Mouse (Mus musculus) v-Abl transformed pro-B cells (cell line): ENCODE data around the gene Zfp128.
"Not testable (repeated sequence)": the region's sequence is repeated elsewhere in the genome, so short reads cannot be mapped to it uniquely, and the experiment has no call there.

Source experiments
- in situ Hi-C, 2 experiments: fragments of 400-800 bp; cut with MboI; formaldehyde crosslinking; loops; one replicate each; pipeline ENCODE4 v1.15.1; 2025; ENCODE audit not compliant: unreplicated experiment in 2 of 2

The Zfp128 gene

GRCm38 (mm10) chr7:12880911-12881660 lies at the start of gene Zfp128:
Zfp128 (plus strand) TSS chr7:12881177.
- in situ Hi-C loops = loop anchor here in 1 of 2 experiments (10.0 kb wide), 1 partner anchor 396 kb away; no protein-coding TSS in a partner anchor

DNA sequence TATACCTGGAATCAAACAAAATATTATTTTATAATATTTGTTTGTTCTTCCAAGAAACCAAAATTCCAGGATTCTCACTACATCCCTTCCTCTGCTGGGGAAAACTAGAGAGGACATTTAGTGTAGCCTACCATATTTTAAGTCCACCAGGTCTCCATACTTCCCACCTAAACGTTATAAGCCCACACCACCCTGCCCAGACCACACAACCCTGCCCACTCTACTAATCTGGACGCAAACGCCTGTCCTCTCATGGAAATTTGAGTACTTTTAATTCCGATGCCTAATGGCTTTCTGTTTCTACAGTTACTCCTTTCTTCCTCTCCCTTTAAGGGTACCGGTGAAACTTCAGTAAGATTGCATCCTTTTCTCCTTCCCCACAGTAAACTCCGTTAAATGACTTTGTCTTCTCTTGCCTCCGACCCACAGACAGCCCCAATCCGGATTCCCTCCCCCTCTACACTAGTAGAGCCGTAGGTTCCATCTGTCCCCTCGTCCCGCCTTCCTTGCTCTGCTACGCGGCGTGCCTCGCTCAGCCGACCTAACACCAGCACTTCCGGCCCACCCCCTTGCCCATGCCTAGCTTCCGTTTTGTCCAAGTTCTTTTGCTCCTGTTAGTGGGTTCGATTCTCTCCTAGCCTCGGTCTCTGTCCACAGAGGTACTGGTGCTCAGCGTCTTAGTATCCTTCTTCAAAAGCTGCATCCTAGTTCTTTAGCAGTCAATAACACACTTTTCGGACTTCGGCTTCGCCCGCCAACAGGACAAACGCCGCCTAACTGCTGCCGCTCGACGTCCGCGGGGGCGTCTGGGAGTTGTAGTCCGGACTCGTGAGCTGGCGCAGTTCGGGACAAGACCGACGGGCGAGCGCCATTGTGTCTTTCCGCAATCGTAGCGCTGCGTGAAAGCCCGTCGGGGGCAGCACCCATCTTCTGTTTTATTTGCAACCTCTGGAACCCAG lies 46.5 kb upstream of the Zfp128 start, which contains the start of gene Zfp110:
Gene Zfp110, plus strand, starts transcription at position 600 of the 959 bp plus-strand sequence.
- in situ Hi-C loops = loop anchor here (5.0 to 10.0 kb wide), 2 partner anchors 43 to 350 kb away; no protein-coding TSS in a partner anchor

DNA sequence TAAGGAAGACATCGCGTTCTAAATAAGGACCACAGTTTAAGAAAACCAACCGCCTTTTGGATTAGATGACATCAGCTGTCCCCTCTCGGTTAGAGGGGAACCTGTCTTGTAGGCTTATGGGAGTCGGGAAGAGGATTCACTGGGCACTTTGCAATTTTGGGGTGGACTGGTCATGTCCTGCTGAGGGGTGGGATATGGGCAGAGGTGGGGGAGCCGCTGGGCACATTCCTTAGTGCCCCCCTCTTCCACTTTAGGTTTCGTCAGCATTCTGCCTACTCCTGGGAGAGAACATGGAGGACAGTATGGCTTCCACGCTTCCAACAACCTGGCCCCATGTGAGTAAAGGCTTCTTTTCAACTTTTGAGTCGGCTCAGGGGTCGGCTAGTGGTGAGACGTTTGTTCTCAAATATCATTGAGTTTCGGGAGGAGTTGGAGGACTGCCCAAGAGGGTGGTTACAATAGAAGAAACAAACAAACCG lies 45.7 kb upstream of the Zfp128 start:
- in situ Hi-C loops = loop anchor here (5.0 to 10.0 kb wide), 2 partner anchors 42 to 350 kb away; no protein-coding TSS in a partner anchor

DNA sequence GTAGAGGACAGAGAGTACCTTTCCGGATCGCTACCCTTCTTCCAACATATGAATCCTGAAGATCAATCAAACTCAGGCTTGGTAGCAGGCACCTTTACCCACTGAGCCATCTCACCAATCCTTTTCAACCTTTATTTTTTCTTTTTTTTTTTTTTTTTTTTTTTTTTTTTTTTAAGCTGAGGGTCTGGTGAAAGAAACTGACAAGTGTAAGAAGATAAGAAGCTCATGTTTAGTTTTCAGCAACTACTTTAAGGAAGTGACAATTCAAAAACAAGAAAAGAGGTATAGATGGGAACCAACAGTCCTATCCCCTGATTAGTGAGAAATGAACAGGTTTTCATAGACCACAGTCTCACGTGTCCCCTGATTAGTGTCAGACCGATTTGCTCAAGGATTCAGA lies 45.2 kb upstream of the Zfp128 start:
- in situ Hi-C loops = loop anchor here (5.0 to 10.0 kb wide), 2 partner anchors 42 to 351 kb away; no protein-coding TSS in a partner anchor

DNA sequence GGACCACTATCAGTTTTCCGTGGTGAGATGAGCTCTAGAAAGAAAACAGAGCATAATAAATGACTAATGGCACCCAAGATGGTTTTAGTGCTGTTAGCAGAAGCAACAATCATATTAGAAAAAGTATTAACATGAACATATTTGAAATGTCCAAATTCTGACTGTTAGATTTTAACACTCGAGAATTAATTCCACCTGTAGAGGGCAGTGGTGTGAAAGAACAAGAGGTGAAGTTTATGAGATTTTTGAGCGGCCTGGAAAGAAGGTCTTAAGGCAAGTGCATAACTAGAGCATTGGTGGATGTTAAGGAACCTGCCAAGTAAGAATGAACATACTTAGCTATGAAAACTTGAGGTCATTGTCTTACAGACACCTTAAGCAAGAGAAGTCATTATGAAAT lies 6.7 kb upstream of the Zfp128 start:
- in situ Hi-C loops = no loop called here

GRCm38 (mm10) chr7:12880036-12880435 lies 941 bp upstream of the Zfp128 start:
- in situ Hi-C loops = loop anchor here in 1 of 2 experiments (10.0 kb wide), 1 partner anchor 395 kb away; no protein-coding TSS in a partner anchor

- in situ Hi-C loops = loop anchor here in 1 of 2 experiments (10.0 kb wide), 1 partner anchor 396 kb away; no protein-coding TSS in a partner anchor
Observed at GRCm38 (mm10) chr7:12880497-12880896, 480 bp upstream of the Zfp128 start.

- in situ Hi-C loops = loop anchor here in 1 of 2 experiments (10.0 kb wide), 1 partner anchor 402 kb away; no protein-coding TSS in a partner anchor
Observed at GRCm38 (mm10) chr7:12886563-12887266, 5.7 kb downstream of the Zfp128 start.

DNA sequence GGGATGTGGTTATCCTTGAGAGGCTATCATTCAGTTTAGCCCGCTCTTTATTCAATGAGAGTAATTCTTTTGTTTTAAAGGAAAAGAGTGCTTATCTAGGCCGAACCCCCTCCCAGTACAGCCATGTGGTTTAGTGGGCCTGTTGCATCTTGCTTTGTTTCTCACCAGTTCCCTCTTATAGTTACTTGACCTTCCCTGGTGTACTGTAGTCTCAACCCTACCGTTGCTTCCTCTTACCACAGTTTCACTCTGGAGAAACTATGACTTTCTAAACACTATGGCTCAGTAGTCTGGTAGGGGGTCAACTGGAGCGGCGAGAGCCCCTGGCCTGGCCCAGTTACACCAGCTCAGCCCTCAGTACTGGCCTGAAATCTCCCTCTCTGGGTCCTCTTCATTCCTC lies 6.6 kb downstream of the Zfp128 start:
- in situ Hi-C loops = loop anchor here in 1 of 2 experiments (10.0 kb wide), 1 partner anchor 403 kb away; no protein-coding TSS in a partner anchor

GRCm38 (mm10) chr7:12890928-12891327 lies 10.0 kb downstream of the Zfp128 start:
- in situ Hi-C loops = no loop called here

DNA sequence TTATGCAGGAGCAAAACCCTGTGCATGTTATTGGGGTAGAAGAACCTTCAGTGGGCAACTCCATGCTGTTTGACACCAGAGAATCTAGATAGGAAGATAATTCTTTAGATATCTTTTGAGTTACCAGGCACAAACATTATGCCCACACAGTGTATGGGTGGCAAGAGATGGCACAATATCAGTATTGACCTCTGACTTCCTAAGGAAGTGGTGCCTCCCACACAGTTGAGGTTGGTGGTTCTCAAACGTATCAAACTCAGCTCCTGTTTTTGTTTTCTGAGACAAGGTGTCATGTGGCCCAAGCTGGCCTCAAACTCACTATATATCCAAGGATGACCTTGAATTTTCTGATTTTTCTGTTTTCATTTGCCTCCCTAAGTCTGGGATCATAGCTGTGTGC lies 10.4 kb downstream of the Zfp128 start:
- in situ Hi-C loops = no loop called here

DNA sequence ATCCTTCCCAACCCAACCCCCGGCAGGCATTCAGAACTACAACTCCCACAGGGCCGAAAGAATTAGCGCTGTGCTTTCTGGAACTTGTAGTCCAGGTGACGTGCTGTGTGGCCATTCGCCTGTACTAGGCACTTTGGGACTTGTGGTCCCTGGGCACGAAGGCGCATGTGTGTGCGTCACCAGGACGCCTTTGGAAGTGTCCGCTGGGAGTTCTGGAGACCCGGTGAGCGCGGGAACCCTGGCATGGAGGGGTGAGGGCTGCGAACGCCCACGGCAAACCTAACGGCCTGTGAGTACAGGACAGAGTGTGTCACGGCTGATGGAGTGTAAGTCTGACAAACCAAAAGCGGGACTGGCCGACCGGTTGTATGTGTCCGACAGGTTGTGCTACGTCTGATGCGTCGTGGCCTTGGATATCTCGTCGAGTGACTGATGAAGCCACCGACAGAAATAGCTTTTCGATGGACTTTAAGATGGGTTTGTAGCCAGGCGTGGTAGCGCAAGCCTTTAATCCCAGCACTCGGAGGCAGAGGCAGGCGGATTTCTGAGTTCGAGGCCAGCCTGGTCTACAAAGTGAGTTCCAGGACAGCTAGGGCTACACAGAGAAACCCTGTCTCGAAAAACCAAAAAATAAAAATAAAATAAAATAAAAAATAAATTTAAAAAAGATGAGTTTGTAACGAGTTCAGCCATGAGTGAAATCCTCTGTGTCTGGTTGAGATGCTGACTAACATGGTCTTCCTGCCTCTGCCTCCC lies 16.9 kb downstream of the Zfp128 start, which contains the start of gene Zscan22:
Gene Zscan22, plus strand, starts transcription at position 161 of the 756 bp plus-strand sequence.
- in situ Hi-C loops = no loop called here

DNA sequence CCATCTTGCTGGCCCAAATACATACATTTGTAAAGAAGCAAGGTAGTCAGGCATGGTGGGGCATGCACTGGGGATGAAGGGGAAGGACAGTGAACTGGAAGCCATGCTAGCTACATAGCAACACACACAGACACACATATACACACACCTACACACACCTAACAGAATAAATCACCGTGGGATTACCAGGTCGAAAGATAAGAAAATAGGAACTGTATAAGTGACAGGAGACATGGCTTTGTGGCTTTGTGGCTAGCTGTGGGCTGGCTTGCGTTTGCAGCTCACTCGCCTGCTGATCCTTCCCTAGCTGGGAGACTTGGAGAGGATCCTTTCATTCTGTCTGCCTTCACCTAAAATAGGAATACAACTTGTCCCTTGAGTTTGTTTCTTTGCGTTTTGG lies 20.5 kb downstream of the Zfp128 start:
- in situ Hi-C loops = no loop called here

- in situ Hi-C loops = no loop called here
Observed at GRCm38 (mm10) chr7:12903623-12904022, 22.6 kb downstream of the Zfp128 start.

DNA sequence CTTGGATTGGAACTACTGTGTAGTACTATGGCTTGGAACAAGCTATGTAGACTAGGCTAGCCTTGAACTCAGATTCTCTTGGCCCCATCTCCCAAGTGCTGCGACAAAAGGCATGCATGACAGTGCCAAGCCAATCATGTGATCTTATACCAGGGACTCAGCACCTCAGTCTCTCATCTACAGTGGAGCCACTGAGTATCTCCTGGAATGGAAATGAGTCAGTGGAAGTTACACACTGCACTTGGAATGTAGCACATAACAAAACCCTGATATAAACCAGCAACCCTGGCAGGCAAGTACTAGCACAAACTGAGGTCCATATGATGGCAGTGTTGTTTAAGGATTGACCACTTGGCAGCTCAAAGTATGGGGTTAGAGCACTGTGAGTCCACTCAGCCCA lies 24.2 kb downstream of the Zfp128 start:
- in situ Hi-C loops = no loop called here

- in situ Hi-C loops = no loop called here
Observed at GRCm38 (mm10) chr7:12909498-12909962, 28.6 kb downstream of the Zfp128 start.

DNA sequence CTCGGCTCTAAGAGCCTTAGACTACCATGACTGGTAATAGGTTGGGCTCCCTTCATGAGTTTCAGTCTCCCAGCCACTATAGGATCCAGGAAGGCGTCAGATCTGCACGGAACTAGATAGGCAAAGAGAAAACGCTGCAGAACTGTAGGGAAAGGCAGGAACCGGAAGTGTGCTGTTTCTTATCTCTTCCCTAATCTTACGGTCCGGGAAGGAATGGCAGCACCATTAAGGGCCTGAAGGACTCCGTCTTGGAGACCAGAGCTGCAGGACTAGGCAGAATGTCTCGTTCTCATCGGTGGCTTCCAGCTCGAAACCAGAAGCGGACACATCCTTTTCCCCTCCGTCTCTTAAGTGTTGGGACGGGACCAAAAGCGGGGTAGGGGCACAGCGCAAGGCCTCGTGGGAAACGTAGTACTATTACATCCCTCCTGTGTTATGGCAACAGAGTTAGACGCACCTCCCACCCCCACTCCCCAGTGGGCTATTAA lies 29.2 kb downstream of the Zfp128 start:
- in situ Hi-C loops = loop anchor here (5.0 kb wide), 3 partner anchors 82 to 137 kb away; no protein-coding TSS in a partner anchor

- in situ Hi-C loops = loop anchor here (5.0 kb wide), 3 partner anchors 79 to 134 kb away; no protein-coding TSS in a partner anchor
Observed at GRCm38 (mm10) chr7:12913556-12913955, 32.6 kb downstream of the Zfp128 start.

- in situ Hi-C loops = not testable (repeated sequence)
Observed at GRCm38 (mm10) chr7:12920495-12920894, 39.5 kb downstream of the Zfp128 start.
